Mouse (Mus musculus): ENCODE data around the gene Dnajc22. TPM values are rescaled to one million over a fixed set of nuclear protein-coding genes. Genes with fewer than 3 reads are reported as not detected.

Gene Dnajc22
- total RNA-seq, 2 experiments from 2014 or later = 0.27 TPM; not detected in 1

DNA sequence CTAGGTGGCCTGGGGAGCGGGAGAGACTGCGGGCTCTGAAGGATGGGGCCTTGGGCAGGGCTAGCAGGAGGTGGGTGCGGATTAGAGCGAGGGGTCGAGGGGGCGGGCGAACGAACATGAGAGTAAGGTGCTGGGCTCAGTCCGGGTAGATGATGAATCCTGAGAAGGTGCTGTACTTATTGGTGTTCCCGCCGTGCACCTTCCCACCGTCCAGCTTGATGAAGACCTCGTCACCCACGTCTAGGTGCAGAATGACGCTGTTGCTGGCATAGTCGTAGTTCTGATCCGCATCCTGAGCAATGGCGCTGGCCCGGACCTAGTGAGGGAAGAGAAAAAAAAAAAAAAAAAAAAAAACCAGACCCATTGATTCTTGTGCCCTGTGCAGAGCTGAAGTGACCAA lies 8.4 kb upstream of the Dnajc22 start:
- intact Hi-C loops (cut with DNase I) = loop anchor here (5.0 kb wide), 1 partner anchor 32 kb away; no protein-coding TSS in a partner anchor

DNA sequence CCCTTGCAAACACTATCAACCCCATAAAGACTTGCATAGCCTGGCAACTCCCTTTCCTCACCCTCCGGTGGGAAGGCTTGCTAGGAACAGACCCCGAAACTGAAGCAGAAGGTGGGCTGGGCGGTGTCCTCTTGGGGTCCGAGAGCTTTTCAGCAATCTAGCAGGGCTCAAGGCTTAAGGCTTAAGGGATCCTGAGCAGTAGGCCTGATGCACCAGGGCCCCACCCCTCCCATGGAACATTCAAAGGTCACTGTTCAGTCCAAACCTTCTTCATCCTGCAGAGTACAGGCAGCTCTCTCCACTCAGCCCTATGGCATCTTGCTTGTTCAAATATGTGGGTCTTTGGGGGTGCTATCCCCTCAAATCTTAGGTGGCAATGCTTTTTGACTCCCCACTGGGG lies 7.0 kb upstream of the Dnajc22 start:
- intact Hi-C loops (cut with DNase I) = loop anchor here (5.0 kb wide), 1 partner anchor 34 kb away; no protein-coding TSS in a partner anchor
- no peak for DNase-seq

More for the DNA sequence above, 8.4 kb upstream of the Dnajc22 start:
- DNase-seq = no peak

DNA sequence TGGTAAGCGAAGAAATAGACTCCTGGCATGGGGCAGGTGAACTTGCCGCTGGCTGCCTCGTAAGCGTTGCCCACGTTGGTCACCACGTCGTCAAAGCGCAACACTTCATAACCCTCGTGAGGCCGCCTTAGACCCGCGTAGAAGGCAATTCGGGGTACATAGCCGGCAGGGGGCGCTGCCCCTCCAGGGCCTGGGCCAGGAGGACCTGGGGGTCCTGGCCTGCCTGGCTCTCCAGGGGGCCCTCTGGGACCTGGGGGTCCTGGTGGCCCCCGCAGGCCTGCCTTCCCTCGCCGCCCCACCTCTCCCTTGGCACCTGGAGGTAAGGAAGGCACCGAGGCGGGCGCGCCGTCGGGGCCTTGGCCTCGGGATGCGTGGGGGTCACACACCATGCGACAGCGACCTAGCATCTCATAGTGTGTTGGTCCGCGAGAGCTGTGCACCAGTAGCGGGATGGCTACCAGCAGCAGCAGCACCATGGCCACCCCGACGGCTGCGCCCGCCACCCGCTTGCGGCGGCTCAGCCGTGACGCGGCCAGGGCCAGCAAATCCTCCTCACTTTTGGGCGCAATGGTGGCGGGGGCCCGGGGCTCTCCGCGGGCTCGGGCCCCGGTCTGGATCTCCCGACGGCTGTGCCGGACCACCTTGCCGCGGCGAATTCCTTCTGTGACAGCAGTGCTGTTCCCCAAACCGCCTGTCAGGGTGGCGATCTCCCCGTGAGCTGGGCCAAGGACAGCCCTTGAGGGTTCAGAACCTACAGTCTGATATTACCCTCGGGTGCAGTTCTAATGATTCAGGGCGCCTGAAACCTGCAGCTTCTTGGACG lies 5.5 kb upstream of the Dnajc22 start, which contains the start of gene C1ql4:
Gene C1ql4, minus strand, starts transcription at position 565 of the 823 bp plus-strand sequence.
- intact Hi-C loops (cut with DNase I) = loop anchor here (5.0 kb wide), 1 partner anchor 35 kb away; no protein-coding TSS in a partner anchor
- DNase-seq = no peak

DNA sequence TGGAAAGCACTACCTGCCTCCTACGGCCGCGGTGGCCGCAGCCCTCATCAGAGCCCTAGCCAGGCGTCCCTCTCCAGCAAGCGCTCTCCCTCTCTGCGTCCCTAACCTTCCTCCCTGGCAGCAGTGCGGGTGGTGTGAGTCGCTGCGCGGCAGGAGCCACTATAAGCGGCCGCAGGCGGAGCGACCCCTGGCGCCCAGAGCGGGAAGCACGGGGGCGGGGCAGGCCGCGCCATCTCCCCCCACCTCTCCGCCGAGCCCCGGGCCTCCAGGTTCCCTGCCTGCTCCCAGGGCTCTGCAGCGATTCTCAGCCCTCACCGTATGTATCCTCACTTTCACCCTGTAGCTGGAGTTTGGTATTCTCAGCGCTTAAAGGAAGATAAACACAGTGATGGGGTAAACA lies 4.7 kb upstream of the Dnajc22 start:
- DNase-seq = peak; percentile 62 to 65
- intact Hi-C loops (cut with DNase I) = loop anchor here (5.0 kb wide), 1 partner anchor 36 kb away; no protein-coding TSS in a partner anchor

DNA sequence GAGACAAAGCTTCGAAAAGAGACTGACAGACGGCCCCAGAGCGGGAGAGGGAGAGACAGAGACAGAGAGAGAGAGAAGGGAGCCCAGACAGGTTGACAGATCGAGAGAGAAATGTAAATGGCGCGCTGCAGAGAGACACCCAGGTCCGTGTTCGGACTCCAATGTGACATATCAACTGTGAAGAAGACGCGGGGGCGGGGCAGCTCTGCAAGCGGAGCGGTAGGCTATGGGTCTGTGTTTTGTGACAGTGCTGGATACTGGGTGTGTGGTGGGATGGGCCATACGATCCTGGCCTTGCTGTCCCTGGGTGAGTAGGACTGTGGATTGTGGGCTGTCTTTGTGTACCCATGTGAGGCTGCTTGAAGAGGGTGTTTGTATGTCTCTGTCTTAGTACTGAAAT lies 3.9 kb upstream of the Dnajc22 start:
- no peak for DNase-seq
- intact Hi-C loops (cut with DNase I) = loop anchor here (5.0 kb wide), 1 partner anchor 37 kb away; no protein-coding TSS in a partner anchor

DNA sequence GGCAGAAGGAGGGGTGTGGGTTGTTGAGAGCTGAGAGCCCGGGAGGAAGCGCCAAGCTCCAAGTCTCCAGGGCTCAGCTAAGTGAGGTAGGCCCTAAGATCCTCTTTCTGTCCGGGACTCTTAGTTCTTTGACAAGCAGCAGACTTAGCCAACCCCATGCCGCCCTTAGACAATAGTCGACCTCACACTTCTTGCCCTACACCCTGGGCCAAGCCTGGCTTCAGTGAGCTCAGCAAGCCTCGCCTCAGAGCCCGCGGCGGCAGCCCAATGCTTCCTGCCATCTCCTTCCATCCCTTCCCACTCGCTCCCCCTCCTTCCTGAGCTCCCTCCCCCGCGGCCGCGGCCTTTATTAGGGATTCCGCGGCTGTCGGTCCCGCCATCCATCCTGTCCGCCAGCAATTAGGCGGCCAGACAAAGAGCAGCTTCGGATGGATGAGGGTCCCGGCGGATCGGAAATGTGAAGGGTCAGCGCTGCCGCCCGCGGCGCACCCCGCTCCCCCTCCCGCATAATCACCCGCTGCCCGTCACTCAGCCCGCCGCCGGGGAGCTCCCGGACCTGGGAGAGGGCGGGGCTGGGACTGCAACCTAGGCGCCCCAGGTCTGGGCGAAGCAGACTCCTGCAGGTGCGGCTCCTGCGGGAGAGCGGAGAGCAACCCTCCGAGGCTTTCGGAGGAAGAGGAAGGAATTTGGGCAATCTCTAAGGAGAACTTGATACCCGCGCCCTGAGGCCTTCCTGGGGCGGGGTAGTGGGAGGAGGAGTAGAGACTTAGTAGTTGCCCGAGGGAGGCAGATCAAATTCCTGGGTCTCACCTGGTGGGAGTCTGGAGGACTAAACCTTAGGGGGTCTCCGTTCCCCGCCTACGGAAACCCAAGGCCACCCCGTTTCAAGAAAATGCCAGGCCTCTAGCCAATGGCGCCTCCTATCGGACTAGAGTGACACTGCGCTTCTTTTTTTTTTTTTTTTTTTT lies 605 bp downstream of the Dnajc22 start:
- peak in 1 of 2 experiments; percentile 29 for DNase-seq
- intact Hi-C loops (cut with DNase I) = no loop called here

DNA sequence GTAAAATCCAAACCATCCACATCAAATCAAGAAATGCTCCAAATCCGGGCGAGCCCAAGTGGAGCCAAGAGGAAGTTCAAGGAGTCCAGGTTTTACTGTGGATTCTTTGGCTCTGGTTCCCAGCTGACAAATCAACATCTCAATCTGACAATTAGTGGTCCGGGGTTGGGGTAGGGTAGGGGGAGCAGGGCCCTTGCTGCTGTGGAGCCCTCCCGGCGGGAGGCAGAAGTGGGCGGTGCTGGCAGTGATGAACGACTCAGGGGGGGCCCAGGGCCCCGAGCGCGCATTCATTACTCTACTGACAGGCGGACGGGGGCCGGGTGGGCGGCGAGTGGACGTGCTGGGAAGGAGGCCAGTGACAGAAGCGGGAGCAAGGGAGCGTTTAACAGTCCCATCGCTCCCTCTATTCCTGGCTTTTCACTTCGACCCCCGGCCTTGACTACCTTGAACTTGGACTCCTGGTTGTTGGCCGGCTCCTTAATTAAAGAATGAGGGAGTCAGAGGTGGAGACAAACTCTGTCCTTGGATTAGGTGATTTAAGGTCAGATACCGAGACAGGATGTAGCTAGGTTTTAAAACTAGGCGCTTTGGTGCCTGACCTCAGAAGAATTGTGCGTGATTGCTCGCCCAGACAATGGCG lies 1.8 kb downstream of the Dnajc22 start:
- no peak for DNase-seq
- intact Hi-C loops (cut with DNase I) = no loop called here

DNA sequence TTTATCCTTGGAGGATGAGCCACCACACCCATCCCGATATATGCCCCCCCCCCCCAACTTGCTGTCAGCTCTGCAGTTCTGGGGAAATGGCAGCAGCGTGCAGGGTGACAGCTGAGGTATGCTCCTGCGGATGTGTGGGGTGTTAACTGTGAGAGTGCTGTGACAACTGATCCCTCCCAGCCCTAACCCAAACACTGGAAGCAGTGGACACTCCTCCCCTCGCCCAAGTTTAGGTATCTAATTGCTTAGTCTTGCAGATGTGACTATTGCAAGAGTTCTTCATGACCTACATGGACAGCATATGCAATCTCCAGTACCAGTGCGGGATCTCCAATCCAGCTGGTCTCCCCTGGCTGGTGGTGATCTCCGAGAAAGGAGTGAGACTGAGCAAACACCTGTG lies 2.4 kb downstream of the Dnajc22 start:
- DNase-seq = no peak
- intact Hi-C loops (cut with DNase I) = no loop called here

DNA sequence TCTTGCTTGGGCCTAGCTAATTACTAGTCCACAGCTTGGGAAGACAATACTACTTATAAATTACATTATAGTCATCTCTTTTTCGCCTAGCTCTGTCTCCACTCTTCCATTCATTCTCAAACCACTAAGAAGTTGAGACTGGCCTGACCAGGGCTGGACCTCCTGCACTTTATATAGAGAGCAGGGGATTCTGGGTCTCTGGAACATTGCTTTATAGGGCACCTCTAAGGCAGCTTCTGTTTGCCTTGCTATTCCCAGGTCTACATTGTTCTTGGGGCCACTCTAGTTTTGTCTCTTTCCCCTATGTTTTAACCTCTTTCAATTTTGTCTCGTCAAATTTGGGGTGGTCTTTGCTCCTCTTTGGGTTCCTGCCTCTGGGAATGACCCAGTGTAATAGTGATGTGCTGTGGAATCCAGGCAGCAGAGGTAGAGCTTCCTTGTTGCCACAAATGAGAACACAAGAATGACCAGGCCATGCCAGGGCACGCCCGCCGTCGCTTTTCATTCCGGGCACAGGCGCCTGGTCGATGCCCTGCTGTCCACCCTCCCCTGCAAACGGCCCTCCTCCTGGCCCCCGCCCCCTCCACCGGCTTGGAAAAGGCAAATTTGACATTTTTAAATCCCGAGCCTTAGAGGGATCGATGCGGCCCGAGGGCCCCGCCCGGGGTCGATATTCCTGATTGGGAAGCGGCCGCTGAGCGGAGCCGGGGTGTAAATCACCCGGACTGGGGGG lies 3.3 kb downstream of the Dnajc22 start:
- intact Hi-C loops (cut with DNase I) = no loop called here

DNA sequence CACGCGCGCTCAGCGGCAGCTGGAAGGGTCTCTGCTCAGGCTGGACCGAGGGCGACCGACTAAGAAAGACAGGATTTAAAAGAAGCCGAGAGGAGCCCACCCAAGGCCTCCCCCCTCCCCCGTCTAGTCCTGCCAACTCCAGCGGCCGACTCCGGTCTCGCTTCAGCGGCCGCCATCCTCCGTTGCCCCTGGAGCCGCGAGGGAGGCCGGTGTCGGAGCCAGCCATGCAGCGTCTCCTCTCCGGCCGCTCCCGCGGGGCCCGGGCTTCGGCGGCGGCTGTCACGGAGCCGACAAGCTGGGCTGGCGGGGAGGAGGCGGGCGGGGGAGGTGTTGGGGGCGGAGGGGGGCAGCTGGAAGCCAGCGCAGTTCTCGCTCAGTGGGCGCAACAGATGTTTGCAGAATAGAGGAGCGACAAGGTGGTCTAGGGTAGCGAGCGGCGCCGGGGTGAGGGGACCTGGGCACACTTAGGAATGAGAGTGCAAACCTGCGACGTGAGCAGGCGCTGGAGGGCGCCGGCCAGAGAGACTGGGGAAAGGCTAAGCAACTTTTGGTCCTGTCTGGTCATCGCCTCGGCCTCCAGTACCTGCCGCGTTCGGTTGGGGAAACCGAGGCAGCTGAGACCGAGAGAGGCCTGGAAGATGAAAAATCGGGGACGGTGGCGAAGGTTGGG lies 4.0 kb downstream of the Dnajc22 start:
- DNase-seq = no peak
- intact Hi-C loops (cut with DNase I) = no loop called here

More for the DNA sequence above, 3.3 kb downstream of the Dnajc22 start:
- DNase-seq = no peak

DNA sequence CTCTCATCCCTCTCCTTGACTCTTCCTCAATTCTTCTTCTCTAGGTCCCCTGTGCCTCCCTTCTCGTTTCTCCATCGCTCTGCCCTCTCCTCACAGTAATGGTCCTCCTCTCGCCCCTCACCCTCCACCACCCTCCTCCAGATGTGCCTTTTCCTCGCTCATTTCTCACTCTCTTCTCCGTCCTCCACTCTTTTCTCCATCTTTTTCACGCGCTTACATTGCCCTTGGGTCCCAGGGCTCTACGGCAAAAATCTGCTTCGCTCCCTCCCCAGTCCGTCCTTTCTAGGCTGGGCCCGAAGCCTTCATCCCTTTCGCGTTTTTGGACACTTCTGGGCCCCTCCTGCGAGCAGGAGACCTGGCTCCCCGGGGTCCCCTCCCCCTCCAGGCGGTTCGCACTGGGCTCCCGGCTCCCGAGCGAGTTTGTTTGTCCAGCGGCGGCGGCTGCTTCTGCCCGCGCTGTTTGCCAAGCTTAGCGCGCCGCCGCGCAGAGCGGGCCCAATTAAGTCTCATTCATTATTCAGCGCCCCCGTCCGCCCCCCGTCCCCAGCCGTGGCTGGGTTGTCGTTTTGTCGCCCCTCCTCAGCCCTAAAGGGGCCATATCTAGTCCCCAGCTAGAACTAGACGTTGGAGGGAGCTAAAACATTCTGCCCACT lies 5.0 kb downstream of the Dnajc22 start:
- DNase-seq = no peak
- intact Hi-C loops (cut with DNase I) = no loop called here

DNA sequence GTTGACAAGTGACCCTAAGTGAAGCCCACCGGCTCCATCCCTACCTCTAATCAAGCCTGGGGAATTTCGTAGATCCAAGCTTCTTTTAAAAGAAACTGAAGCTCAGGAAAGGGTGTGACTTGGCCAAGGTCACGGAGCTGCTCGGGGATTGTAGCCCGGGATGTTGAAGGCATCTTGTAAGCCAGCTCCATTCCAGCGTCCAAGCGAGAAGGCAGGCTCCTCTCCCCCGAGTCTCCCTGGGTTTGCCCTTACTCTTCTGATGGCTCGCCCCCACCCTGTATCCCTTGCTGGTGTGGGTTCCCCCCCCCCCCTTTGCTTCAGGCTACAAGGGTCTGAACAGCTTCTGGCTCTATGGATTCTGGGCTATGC lies 5.5 kb downstream of the Dnajc22 start:
- intact Hi-C loops (cut with DNase I) = no loop called here
- DNase-seq = no peak

DNA sequence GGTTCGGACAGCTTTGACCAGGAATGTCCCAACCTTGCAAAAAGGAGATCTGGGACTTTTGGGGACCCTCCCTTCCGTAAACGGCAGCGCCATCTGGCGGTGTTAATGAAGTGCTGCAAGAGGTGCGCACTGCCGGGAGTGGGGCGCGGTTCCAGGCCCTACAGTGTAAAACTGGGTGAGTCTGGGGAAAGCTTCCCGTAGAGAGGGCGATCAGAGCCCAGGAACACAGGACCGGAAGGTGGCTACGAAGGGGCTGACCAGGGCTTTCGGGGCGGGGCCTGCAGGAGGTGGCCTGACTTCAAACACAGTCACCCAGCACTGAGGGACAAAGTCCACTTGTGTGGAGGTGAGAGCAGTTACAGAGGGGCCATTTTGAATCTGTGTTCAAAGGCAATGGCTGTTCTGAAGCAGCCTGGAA lies 6.2 kb downstream of the Dnajc22 start:
- intact Hi-C loops (cut with DNase I) = no loop called here
- peak in 1 of 2 experiments; percentile 29 for DNase-seq

DNA sequence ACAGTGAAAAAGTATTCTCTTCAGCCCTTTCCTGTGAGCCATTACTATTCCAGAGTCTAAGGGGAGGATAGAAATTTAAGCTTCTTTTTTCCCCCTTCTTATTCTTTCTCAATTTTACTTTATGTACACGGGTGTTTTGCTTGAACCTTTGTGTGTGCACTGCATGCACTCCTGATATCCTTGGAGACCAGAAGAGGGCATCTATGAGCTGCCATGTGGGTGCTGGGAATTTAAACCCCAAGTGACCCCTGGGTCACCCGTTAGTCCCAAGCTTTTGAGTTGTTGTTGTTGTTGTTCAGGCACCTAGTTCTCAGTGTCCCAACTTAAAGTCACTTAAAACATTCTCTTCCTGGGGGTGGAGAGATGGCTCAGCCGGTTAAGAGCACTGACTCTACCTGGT lies 7.0 kb downstream of the Dnajc22 start:
- DNase-seq = no peak
- intact Hi-C loops (cut with DNase I) = no loop called here

DNA sequence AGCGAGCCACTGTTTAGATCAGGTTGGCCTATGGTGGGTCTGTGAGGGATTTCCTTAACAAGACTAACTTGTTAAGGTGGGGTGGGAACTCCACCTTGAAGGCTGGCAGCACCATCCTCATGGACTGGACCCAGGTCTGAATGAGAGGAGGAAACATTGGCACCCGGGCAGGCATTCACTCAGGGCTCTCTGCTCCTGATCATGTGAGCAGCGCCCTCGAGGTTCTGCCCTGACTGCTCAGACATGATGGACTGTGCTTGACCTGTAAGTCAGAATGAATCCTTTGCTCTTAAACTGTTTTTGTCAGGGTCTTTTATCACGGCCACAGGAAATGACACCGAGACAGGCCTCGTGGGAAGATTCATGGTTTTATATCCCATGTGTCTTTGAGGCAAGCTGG lies 12.3 kb downstream of the Dnajc22 start:
- DNase-seq = no peak
- intact Hi-C loops (cut with DNase I) = no loop called here

DNA sequence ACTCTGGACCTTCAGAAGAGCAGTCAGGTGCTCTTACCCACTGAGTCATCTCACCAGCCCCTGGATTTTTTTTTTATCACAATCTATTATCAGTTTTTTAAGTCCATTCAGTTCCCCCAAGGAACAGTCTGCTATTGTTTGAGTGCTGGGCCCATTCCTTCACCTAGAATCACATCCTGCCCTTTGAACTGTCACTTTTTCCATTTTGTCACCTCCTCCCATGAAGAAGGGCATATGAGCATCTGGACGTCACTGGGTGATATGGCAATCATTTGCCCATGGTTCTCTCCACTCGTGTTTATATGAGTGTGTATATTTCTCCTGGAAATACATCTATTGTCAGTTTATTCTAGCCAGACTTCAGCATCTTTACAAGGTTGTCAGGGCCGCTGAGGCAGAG lies 14.9 kb downstream of the Dnajc22 start:
- no peak for DNase-seq
- intact Hi-C loops (cut with DNase I) = no loop called here

DNA sequence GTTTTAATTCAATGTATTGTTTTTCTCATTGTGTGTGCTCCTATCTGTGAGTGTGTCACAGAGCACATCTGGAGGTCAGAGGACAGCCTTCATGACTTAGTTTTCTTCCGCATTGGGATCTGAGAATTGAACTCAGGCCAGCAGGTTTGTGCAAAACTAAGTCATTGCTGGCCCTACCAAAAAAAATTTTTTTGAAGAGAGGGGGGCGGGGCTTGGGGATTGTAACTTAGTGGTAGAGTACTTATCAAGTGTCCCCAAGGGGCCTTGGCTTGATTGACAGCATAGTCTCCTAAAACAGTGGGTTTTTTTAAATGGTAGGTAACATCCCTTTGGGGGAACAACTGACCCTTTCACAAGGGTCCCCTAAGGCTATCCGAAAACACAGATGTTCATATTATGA lies 18.2 kb downstream of the Dnajc22 start:
- no peak for DNase-seq
- intact Hi-C loops (cut with DNase I) = no loop called here

DNA sequence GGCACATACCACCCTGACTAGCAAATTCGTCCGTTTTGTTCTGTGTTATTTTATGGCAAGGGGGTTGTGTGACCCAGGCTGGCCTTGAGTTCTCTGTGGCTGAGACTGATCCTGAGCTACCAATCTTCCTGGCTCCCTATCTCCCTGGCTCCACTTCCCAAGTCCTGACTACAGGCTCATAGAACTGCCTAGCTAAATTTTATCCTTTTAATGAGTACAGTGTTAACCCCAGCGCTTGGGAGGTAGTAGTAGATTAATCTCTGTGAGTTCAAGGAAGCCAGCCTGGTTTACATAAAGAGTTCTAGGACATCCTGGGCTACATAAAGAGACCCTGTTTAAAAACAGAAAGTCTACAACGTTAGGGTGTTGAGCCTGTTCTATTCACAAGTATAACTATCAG lies 18.8 kb downstream of the Dnajc22 start:
- intact Hi-C loops (cut with DNase I) = no loop called here

More for the DNA sequence above, 18.8 kb downstream of the Dnajc22 start:
- no peak for DNase-seq
